Mouse (Mus musculus) neural tube, embryonic 15.5 days (tissue): Measurements from ENCODE around the gene Gm20388. TPM values are rescaled to one million over a fixed set of nuclear protein-coding genes. Genes with fewer than 3 reads are reported as not detected.
"Not testable (repeated sequence)": the region's sequence is repeated elsewhere in the genome, so short reads cannot be mapped to it uniquely, and the experiment has no call there.

Experiments
- ATAC-seq: fragments of 200-750 bp; cut with Nextera tagmentation; 2 replicates; pipeline ENCODE4 v1.8.0; 2017; ENCODE audit warnings: mild to moderate bottlenecking, moderate TSS enrichment, moderate library complexity; ENCODE audit not compliant: low FRiP score
- H3K27ac ChIP-seq: fragments of 300-500 bp; sonication (generic); replicated peaks from 2 replicates; pipeline ENCODE4 v1.5.1; 2015; ENCODE audit warnings: mild to moderate bottlenecking, inconsistent platforms
- H3K27me3 ChIP-seq: fragments of 300-500 bp; sonication (generic); replicated peaks from 2 replicates; pipeline ENCODE4 v1.6.1; 2015; ENCODE audit warnings: inconsistent platforms
- H3K36me3 ChIP-seq: fragments of 300-500 bp; sonication (generic); 2 replicates; pipeline ENCODE4 v1.6.1; 2015; ENCODE audit warnings: inconsistent platforms
- H3K4me1 ChIP-seq: fragments of 300-500 bp; sonication (generic); 2 replicates; pipeline ENCODE4 v1.6.1; 2015; ENCODE audit warnings: inconsistent platforms
- H3K4me2 ChIP-seq: fragments of 300-500 bp; sonication (generic); 2 replicates; pipeline ENCODE4 v1.6.1; 2015; ENCODE audit warnings: inconsistent platforms, mild to moderate bottlenecking, moderate library complexity
- H3K4me3 ChIP-seq: fragments of 300-500 bp; sonication (generic); replicated peaks from 2 replicates; pipeline ENCODE4 v1.5.1; 2015; ENCODE audit warnings: mild to moderate bottlenecking, inconsistent platforms
- H3K9ac ChIP-seq: fragments of 300-500 bp; sonication (generic); replicated peaks from 2 replicates; pipeline ENCODE4 v1.6.1; 2015; ENCODE audit warnings: mild to moderate bottlenecking, inconsistent platforms
- H3K9me3 ChIP-seq: fragments of 300-500 bp; sonication (generic); replicated peaks from 2 replicates; pipeline ENCODE4 v1.6.1; 2016; ENCODE audit warnings: inconsistent platforms
- WGBS: fragments of 180-500 bp; shearing (Covaris S2); methylation state at CpG from one replicate; pipeline ENCODE4 v1.1.7; 2015; ENCODE audit warnings: mixed read lengths; 5-methylcytosine and 5-hydroxymethylcytosine counted together
- polyA plus RNA-seq: library from polyadenylated mRNA; unstranded; fragments of >200 nt; fragmentation: Nextera tagmentation; extraction: Ambion mirVana; gene quantifications from 2 replicates; pipeline ENCODE4 v1.2.1, GENCODE M21; 2015

Gm20388 gene
- polyA plus RNA-seq, 1 experiment from 2014 or later, result not detected

DNA sequence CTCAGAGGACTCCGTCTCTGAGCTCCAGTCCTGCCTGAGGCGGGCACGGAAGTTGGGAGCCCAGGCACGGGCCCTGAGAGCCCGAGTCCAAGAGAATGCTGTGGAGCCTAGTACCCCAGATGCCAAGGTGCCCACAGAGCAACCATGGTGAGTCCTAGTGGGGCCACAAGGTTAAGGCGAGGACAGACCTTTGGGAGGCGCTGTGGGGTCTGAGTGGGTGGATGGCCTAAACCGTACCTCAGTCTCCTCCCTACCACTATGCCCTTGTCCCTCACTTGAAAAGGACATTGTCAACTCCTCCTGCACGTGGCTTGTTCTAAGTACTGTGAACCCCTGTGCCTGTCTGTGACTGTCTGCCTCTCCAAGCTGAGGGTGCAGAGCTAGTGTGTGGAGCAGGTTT lies 2658.7 kb downstream of the Gm20388 start:
- Histone ChIP-seq H3K36me3 (peaks cover 16% of the 10 kb centered on the region), H3K27ac (no peak overlapping the region), H3K9ac (no peak overlapping the region), H3K27me3 (no peaks in the 10 kb centered on the region), H3K4me1 (peaks cover 26% of the 10 kb centered on the region), H3K4me2 (peak overlapping the region; percentile 98), H3K4me3 (peak overlapping the region; percentile 82), H3K9me3 (no peaks in the 10 kb centered on the region)
- 64% methylated on average over 9 of the region's 9 CpGs for WGBS
- ATAC-seq, result no peak

GRCm38 (mm10) chr8:122569996-122570395 lies 2659.4 kb downstream of the Gm20388 start:
- Histone ChIP-seq H3K4me2 (no peak overlapping the region), H3K4me1 (peaks cover 33% of the 10 kb centered on the region), H3K9ac (no peak overlapping the region), H3K27ac (no peak overlapping the region), H3K36me3 (peaks cover 16% of the 10 kb centered on the region), H3K4me3 (no peak overlapping the region), H3K9me3 (no peaks in the 10 kb centered on the region), H3K27me3 (no peaks in the 10 kb centered on the region)
- WGBS, result 97% methylated on average over 16 of the region's 16 CpGs
- ATAC-seq, result no peak

GRCm38 (mm10) chr8:122571153-122571552 lies 2660.5 kb downstream of the Gm20388 start:
- peaks cover 16% of the 10 kb centered on the region for H3K36me3 ChIP-seq
- no peak overlapping the region for H3K4me2 ChIP-seq
- ATAC-seq, result no peak
- WGBS, result 95% methylated on average over 11 of the region's 11 CpGs
- 0 out of 2 replicates have a peak overlapping the region, but pooled peaks have one; percentile 7 for H3K9ac ChIP-seq
- H3K4me1 ChIP-seq, result peaks cover 44% of the 10 kb centered on the region
- H3K9me3 ChIP-seq, result no peaks in the 10 kb centered on the region
- H3K4me3 ChIP-seq, result no peak overlapping the region
- no peak overlapping the region for H3K27ac ChIP-seq
- H3K27me3 ChIP-seq, result no peaks in the 10 kb centered on the region

DNA sequence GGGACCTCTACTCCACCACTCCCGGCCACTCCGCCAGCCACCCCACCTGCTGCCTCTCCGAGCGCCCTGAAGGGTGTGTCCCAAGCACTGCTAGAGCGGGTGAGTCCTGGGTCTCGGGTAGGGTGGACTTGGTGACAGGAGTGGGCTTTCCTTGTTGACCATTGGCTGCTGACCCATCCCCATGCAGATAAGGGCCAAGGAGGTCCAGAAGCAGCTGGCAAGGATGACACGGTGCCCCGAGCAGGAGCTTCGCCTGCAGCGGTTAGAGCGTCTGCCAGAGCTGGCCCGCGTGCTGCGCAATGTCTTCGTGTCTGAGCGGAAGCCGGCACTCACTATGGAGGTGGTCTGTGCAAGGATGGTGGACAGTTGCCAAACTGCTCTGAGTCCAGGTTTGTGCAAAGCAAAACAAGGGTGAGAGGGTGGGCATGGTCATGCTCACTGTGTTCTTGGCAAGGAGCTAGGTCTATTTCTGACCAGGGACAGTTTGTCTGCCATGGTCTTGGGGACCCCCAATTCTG lies 2661.2 kb downstream of the Gm20388 start:
- ATAC-seq, result no peak
- Histone ChIP-seq H3K4me3 (no peak overlapping the region), H3K27me3 (no peaks in the 10 kb centered on the region), H3K27ac (no peak overlapping the region), H3K36me3 (peaks cover 16% of the 10 kb centered on the region), H3K9me3 (no peaks in the 10 kb centered on the region), H3K4me2 (no peak overlapping the region), H3K4me1 (peaks cover 40% of the 10 kb centered on the region), H3K9ac (no peak overlapping the region)
- WGBS, result 96% methylated on average over 17 of the region's 17 CpGs

GRCm38 (mm10) chr8:122572751-122573150 lies 2662.1 kb downstream of the Gm20388 start:
- WGBS, result 87% methylated on average over 3 of the region's 3 CpGs
- ATAC-seq, result no peak
- H3K4me1 ChIP-seq, result peaks cover 40% of the 10 kb centered on the region

DNA sequence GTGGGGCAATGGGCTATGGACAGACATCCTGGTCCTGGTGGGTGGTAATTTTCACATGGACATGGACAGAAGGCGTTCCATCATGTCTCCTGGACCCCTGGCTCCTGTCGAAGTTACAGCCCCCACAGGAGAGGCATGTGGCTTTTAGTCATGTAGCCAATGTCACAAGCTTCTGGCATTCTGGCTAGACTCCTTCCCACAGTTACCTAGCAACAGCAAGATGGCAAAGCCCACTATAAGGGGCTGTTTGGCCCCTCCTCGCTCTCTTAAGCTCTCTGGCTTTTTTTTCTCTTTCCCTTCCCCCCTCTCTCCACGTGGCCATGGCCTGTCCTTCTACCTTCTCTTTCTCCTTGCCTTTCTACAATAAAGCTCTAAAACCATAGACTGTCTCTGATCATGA lies 2662.5 kb downstream of the Gm20388 start:
- H3K36me3 ChIP-seq, result peaks cover 16% of the 10 kb centered on the region
- H3K4me2 ChIP-seq, ATAC-seq, H3K9me3 ChIP-seq, H3K9ac ChIP-seq, H3K27ac ChIP-seq, H3K27me3 ChIP-seq, H3K4me3 ChIP-seq: not testable (repeated sequence)
- H3K4me1 ChIP-seq, result peaks cover 39% of the 10 kb centered on the region
- 23% methylated on average over 4 of the region's 4 CpGs for WGBS

More at GRCm38 (mm10) chr8:122572751-122573150, 2662.1 kb downstream of the Gm20388 start:
- H3K4me3 ChIP-seq, result no peak overlapping the region
- H3K36me3 ChIP-seq, result peaks cover 16% of the 10 kb centered on the region
- no peaks in the 10 kb centered on the region for H3K27me3 ChIP-seq
- no peaks in the 10 kb centered on the region for H3K9me3 ChIP-seq
- H3K9ac ChIP-seq, result no peak overlapping the region
- no peak overlapping the region for H3K27ac ChIP-seq
- no peak overlapping the region for H3K4me2 ChIP-seq

GRCm38 (mm10) chr8:122573577-122573976 lies 2662.9 kb downstream of the Gm20388 start:
- 56% methylated on average over 9 of the region's 9 CpGs for WGBS
- no peak for ATAC-seq
- H3K27ac ChIP-seq, result no peak overlapping the region

GRCm38 (mm10) chr8:122574264-122574663 lies 2663.6 kb downstream of the Gm20388 start:
- peak overlapping the region; percentile 72; the same call in 1 of the 2 replicates for H3K4me2 ChIP-seq
- 37% methylated on average over 3 of the region's 3 CpGs for WGBS

More at GRCm38 (mm10) chr8:122573577-122573976, 2662.9 kb downstream of the Gm20388 start:
- Histone ChIP-seq H3K4me3 (no peak overlapping the region), H3K27me3 (no peaks in the 10 kb centered on the region), H3K4me1 (peaks cover 35% of the 10 kb centered on the region), H3K9me3 (no peaks in the 10 kb centered on the region), H3K36me3 (peaks cover 16% of the 10 kb centered on the region), H3K4me2 (no peak overlapping the region), H3K9ac (no peak overlapping the region)

DNA sequence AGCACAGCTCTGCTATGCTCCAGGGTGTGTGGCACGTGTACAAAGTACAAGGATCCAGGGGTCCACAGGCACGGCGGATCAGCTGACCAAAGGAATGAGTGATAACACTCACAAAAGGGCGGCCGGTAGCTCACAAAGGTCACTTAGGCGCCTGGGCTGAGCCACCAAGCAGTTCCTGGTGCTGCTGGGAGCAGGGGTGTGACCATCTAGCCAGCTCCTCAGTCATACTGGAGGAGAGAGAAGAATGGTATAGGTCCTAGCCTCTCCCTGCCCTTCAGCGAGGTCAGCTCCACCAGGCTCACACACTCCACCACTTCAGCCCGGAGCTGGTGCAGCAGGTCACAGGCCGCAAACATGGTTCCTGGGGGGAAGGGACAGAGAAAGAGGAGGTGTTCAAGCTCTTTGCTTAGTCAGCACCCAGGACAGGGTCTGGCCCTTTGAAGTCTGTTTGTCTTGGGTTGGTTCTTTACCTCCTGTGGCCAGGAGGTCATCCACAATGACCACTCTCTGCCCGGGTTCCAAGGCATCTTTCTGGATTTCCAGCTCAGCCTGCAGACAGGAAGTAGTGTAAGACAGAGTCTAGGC lies 2664.1 kb downstream of the Gm20388 start:
- no peak overlapping the region for H3K27ac ChIP-seq
- peaks cover 32% of the 10 kb centered on the region for H3K4me1 ChIP-seq
- H3K27me3 ChIP-seq, result no peaks in the 10 kb centered on the region
- no peak overlapping the region for H3K9ac ChIP-seq
- peaks cover 16% of the 10 kb centered on the region for H3K36me3 ChIP-seq
- WGBS, result 47% methylated on average over 10 of the region's 10 CpGs
- no peaks in the 10 kb centered on the region for H3K9me3 ChIP-seq
- peak overlapping the region; percentile 72 for H3K4me2 ChIP-seq
- H3K4me3 ChIP-seq, result no peak overlapping the region
- ATAC-seq, result no peak

More at GRCm38 (mm10) chr8:122574264-122574663, 2663.6 kb downstream of the Gm20388 start:
- Histone ChIP-seq H3K27ac (no peak overlapping the region), H3K4me1 (peaks cover 34% of the 10 kb centered on the region), H3K36me3 (peaks cover 16% of the 10 kb centered on the region), H3K9ac (no peak overlapping the region), H3K4me3 (no peak overlapping the region), H3K27me3 (no peaks in the 10 kb centered on the region), H3K9me3 (no peaks in the 10 kb centered on the region)
- ATAC-seq, result no peak

- Histone ChIP-seq H3K9ac (peak overlapping the region; percentile 81; the same call in 1 of the 2 replicates), H3K4me1 (peaks cover 32% of the 10 kb centered on the region), H3K27me3 (no peaks in the 10 kb centered on the region), H3K27ac (no peak overlapping the region), H3K4me3 (peak overlapping the region; percentile 60), H3K9me3 (no peaks in the 10 kb centered on the region), H3K36me3 (peaks cover 16% of the 10 kb centered on the region), H3K4me2 (peak overlapping the region; percentile 72)
- no peak for ATAC-seq
- 79% methylated on average over 8 of the region's 8 CpGs for WGBS
Observed at GRCm38 (mm10) chr8:122575286-122575685, 2664.6 kb downstream of the Gm20388 start.

- ATAC-seq, result peak; percentile 26; the same call in 1 of the 2 replicates
Observed at GRCm38 (mm10) chr8:122575735-122576647, 2665.3 kb downstream of the Gm20388 start.

More at GRCm38 (mm10) chr8:122575735-122576647, 2665.3 kb downstream of the Gm20388 start:
- Histone ChIP-seq H3K4me1 (peaks cover 32% of the 10 kb centered on the region), H3K4me2 (peak overlapping the region; percentile 72), H3K4me3 (peak overlapping the region; percentile 60), H3K9me3 (no peaks in the 10 kb centered on the region), H3K9ac (peak overlapping the region; percentile 81), H3K36me3 (peaks cover 16% of the 10 kb centered on the region), H3K27me3 (no peaks in the 10 kb centered on the region), H3K27ac (peak overlapping the region; percentile 81)
- WGBS, result 21% methylated on average over 21 of the region's 21 CpGs
